8 mouse cellular contexts compared by ENCODE assay signal in the genomic region with DNA sequence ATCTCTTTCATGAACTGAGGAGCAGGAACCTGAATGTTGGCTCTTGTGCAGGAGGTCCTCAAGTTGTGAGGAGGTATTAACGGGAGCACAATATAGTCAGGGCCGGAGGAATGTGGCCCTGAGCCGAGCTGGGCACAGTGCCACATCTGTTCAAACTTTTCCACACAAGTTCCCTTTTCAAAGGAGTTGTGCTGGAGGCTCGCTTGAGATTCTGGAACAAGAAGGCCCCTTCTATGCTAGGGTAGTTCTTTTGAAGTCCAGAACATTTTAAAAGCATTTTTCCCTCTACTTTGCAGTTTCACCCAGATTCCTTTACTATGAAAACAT. TPM values are rescaled to one million over a fixed set of nuclear protein-coding genes. Genes with fewer than 3 reads are reported as not detected.
A peak's percentile ranks its signal among the peaks of the same experiment; 100 is the strongest.
DNase-seq lines count a peak whose midpoint lies in the region; ATAC-seq and TF ChIP-seq lines count a peak whose summit lies in the region.

No protein-coding gene starts in this region.

- ATAC-seq in midbrain, embryonic 13.5 days, result peak; percentile 60
- no peak for ATAC-seq in megakaryocyte-erythroid progenitor cell, adult 5-6 weeks (replicated peaks; ENCODE audit: low FRiP score, low TSS enrichment, poor library complexity, severe bottlenecking)

- peak overlapping the region; percentile 86 for H3K27ac ChIP-seq in embryonic facial prominence, embryonic 10.5 days (replicated peaks)
- no peak overlapping the region for H3K27ac ChIP-seq in heart, adult 2 months
- peak overlapping the region; percentile 19 for H3K27ac ChIP-seq in kidney, adult 2 months (ENCODE audit: insufficient read depth, low read depth, low read length)
- H3K27ac ChIP-seq in limb, embryonic 10.5 days, result peak overlapping the region; percentile 75; the same call in 1 of the 2 replicates
- H3K27ac ChIP-seq in midbrain, embryonic 13.5 days, result peak overlapping the region; percentile 83

- TF ChIP-seq CTCF in heart, adult 2 months (IDR thresholded peaks at IDR 0.05), result no peak
- no peak for TF ChIP-seq CTCF in kidney, adult 2 months (conservative IDR thresholded peaks at IDR 0.05; ENCODE audit: insufficient read depth, insufficient read length, low read depth, low read length)

- peak overlapping the region; percentile 81 for H3K4me3 ChIP-seq in embryonic facial prominence, embryonic 10.5 days
- H3K4me3 ChIP-seq in heart, adult 2 months, result peak overlapping the region; percentile 73; the same call in 1 of the 2 replicates
- peak overlapping the region; percentile 66; the same call in 1 of the 2 replicates for H3K4me3 ChIP-seq in kidney, adult 2 months (ENCODE audit: insufficient read depth, low read depth, low read length)
- peak overlapping the region; percentile 75 for H3K4me3 ChIP-seq in limb, embryonic 10.5 days
- H3K4me3 ChIP-seq in midbrain, embryonic 13.5 days (replicated peaks), result peak overlapping the region; percentile 74

- peak; percentile 91 for DNase-seq in adrenal gland, adult 2 months
- no peak for DNase-seq in embryonic facial prominence, embryonic 10.5 days (ENCODE audit: low spot score)
- DNase-seq in heart, adult 2 months, result peak; percentile 81 to 82
- peak; percentile 93 for DNase-seq in kidney, adult 2 months
- no peak for DNase-seq in limb, embryonic 10.5 days (ENCODE audit: low spot score)
- DNase-seq in testis, postnatal 14 days (ENCODE audit: low spot score), result peak; percentile 79

- H3K9me3 ChIP-seq in embryonic facial prominence, embryonic 10.5 days, result no peaks in the 10 kb centered on the region
- H3K9me3 ChIP-seq in limb, embryonic 10.5 days (replicated peaks), result no peaks in the 10 kb centered on the region
- H3K9me3 ChIP-seq in midbrain, embryonic 13.5 days, result no peaks in the 10 kb centered on the region

- WGBS in embryonic facial prominence, embryonic 10.5 days, result 25% methylated on average over 4 of the region's 4 CpGs
- WGBS in heart, adult 2 months, result 8% methylated on average over 4 of the region's 4 CpGs
- WGBS in kidney, adult 2 months, result under 1% methylated on average over 4 of the region's 4 CpGs
- WGBS in limb, embryonic 10.5 days, result 41% methylated on average over 4 of the region's 4 CpGs
- WGBS in midbrain, embryonic 13.5 days, result 5% methylated on average over 4 of the region's 4 CpGs

- TF ChIP-seq POLR2A in heart, adult 2 months (IDR thresholded peaks at IDR 0.05; ENCODE audit: insufficient read depth, low read depth, low read length), result no peak
- TF ChIP-seq POLR2A in kidney, adult 2 months (IDR thresholded peaks at IDR 0.05; ENCODE audit: low read depth, low read length), result no peak

- H3K4me2 ChIP-seq in midbrain, embryonic 13.5 days (replicated peaks), result peak overlapping the region; percentile 95

- H3K4me1 ChIP-seq in embryonic facial prominence, embryonic 10.5 days, result peaks cover 24% of the 10 kb centered on the region
- peaks cover 5% of the 10 kb centered on the region for H3K4me1 ChIP-seq in heart, adult 2 months (ENCODE audit: control insufficient read depth, insufficient read depth, low read length)
- peaks cover 5% of the 10 kb centered on the region; the same call in 1 of the 2 replicates for H3K4me1 ChIP-seq in kidney, adult 2 months (ENCODE audit: control insufficient read depth, insufficient read depth, low read length)
- H3K4me1 ChIP-seq in limb, embryonic 10.5 days, result peaks cover 24% of the 10 kb centered on the region
- H3K4me1 ChIP-seq in midbrain, embryonic 13.5 days (replicated peaks), result peaks cover 29% of the 10 kb centered on the region

- no peak for TF ChIP-seq EP300 in heart, adult 2 months (IDR thresholded peaks at IDR 0.05; ENCODE audit: insufficient read depth, low read depth, low read length)

- H3K36me3 ChIP-seq in embryonic facial prominence, embryonic 10.5 days (replicated peaks), result peaks cover 2% of the 10 kb centered on the region
- no peaks in the 10 kb centered on the region for H3K36me3 ChIP-seq in heart, adult 2 months (ENCODE audit: control insufficient read depth, insufficient read depth, low read length)
- H3K36me3 ChIP-seq in kidney, adult 2 months (ENCODE audit: control insufficient read depth, insufficient read depth, low read length), result no peaks in the 10 kb centered on the region
- H3K36me3 ChIP-seq in limb, embryonic 10.5 days, result peaks cover 3% of the 10 kb centered on the region
- no peaks in the 10 kb centered on the region for H3K36me3 ChIP-seq in midbrain, embryonic 13.5 days

- intact Hi-C loops in heart, adult 2 months (cut with DNase I), result no loop called here

- H3K27me3 ChIP-seq in embryonic facial prominence, embryonic 10.5 days (replicated peaks; ENCODE audit: low read depth, poor library complexity, severe bottlenecking), result peaks cover 13% of the 10 kb centered on the region
- no peaks in the 10 kb centered on the region for H3K27me3 ChIP-seq in heart, adult 2 months (ENCODE audit: control insufficient read depth, insufficient read depth, low read length)
- H3K27me3 ChIP-seq in kidney, adult 2 months (replicated peaks; ENCODE audit: control insufficient read depth, insufficient read depth, low read length), result no peaks in the 10 kb centered on the region
- peaks cover 7% of the 10 kb centered on the region; the same call in 1 of the 2 replicates for H3K27me3 ChIP-seq in limb, embryonic 10.5 days (ENCODE audit: low read depth, poor library complexity, severe bottlenecking)
- peaks cover 7% of the 10 kb centered on the region; the same call in 1 of the 2 replicates for H3K27me3 ChIP-seq in midbrain, embryonic 13.5 days

- H3K9ac ChIP-seq in heart, adult 2 months (ENCODE audit: low read depth, low read length), result no peak overlapping the region
- peak overlapping the region; percentile 36; the same call in 1 of the 2 replicates for H3K9ac ChIP-seq in midbrain, embryonic 13.5 days (replicated peaks)

- no peaks in the 10 kb centered on the region for H3K79me2 ChIP-seq in heart, adult 2 months (replicated peaks; ENCODE audit: control insufficient read depth, insufficient read depth, low read length)

RNA-seq across cellular contexts. Expression of gene Psat1, which starts 21.5 kb away (rescaled TPM):
- total RNA-seq in adrenal gland, adult 2 months (2021), result 100 to 1,000 TPM in 1 of 2 experiments, 10 to 100 TPM in 1; 33.2 to 130 TPM
- 7.1 and 7.6 TPM in 2 replicates for polyA plus RNA-seq in adrenal gland, adult 2 months (2012; rRNA removed)
- polyA plus RNA-seq in embryonic facial prominence, embryonic 10.5 days (2016; fragmentation: Nextera tagmentation; extraction: Ambion mirVana), result 116 and 135 TPM in 2 replicates
- 1 to 10 TPM; 2.3 to 3.5 TPM for total RNA-seq in heart, adult 2 months (2021)
- 2.4 and 2.8 TPM in 2 replicates for polyA plus RNA-seq in heart, adult 2 months (2012; rRNA removed)
- polyA plus RNA-seq in kidney, adult 2 months (2012; rRNA removed), result 21.0 and 28.5 TPM in 2 replicates
- polyA plus RNA-seq in limb, embryonic 10.5 days (2016; fragmentation: Nextera tagmentation; extraction: Ambion mirVana), result 93.3 and 127 TPM in 2 replicates
- 122 and 125 TPM in 2 replicates for polyA plus RNA-seq in midbrain, embryonic 13.5 days (2015; fragmentation: Nextera tagmentation; extraction: Ambion mirVana)
- 52.7 and 53.5 TPM in 2 replicates for total RNA-seq in megakaryocyte-erythroid progenitor cell, adult 5-6 weeks (2014; fragmentation: Nextera tagmentation)
- 61.7 and 63.8 TPM in 2 replicates for total RNA-seq in megakaryocyte-erythroid progenitor cell, adult 5-6 weeks (2017)

RNA-seq across cellular contexts. Expression of gene Cep78, which starts 59.1 kb away (rescaled TPM):
- 1 to 10 TPM; 6.9 to 8.8 TPM for total RNA-seq in adrenal gland, adult 2 months (2021)
- polyA plus RNA-seq in adrenal gland, adult 2 months (2012; rRNA removed), result 4.7 and 5.7 TPM in 2 replicates
- polyA plus RNA-seq in embryonic facial prominence, embryonic 10.5 days (2016; fragmentation: Nextera tagmentation; extraction: Ambion mirVana), result 61.6 and 61.8 TPM in 2 replicates
- 1 to 10 TPM; 3.6 to 3.8 TPM for total RNA-seq in heart, adult 2 months (2021)
- 1.6 and 2.4 TPM in 2 replicates for polyA plus RNA-seq in heart, adult 2 months (2012; rRNA removed)
- polyA plus RNA-seq in kidney, adult 2 months (2012; rRNA removed), result 1.5 and 1.6 TPM in 2 replicates
- polyA plus RNA-seq in limb, embryonic 10.5 days (2016; fragmentation: Nextera tagmentation; extraction: Ambion mirVana), result 57.7 and 62.1 TPM in 2 replicates
- 43.3 and 45.4 TPM in 2 replicates for polyA plus RNA-seq in midbrain, embryonic 13.5 days (2015; fragmentation: Nextera tagmentation; extraction: Ambion mirVana)
- total RNA-seq in megakaryocyte-erythroid progenitor cell, adult 5-6 weeks (2014; fragmentation: Nextera tagmentation), result 23.0 and 29.4 TPM in 2 replicates
- total RNA-seq in megakaryocyte-erythroid progenitor cell, adult 5-6 weeks (2017), result 25.7 and 25.8 TPM in 2 replicates

Comparison
In these comparisons a context has a peak if more than half of its experiments do, and no peak if none do; other contexts are left out.
1. DNase-seq: peak in adrenal gland, adult 2 months (single experiment), heart, adult 2 months (2 of 2), kidney, adult 2 months (single experiment) and testis, postnatal 14 days (single experiment); none in embryonic facial prominence, embryonic 10.5 days (single experiment) and limb, embryonic 10.5 days (single experiment).
2. Peak in every context shown above with its lines, with median percentiles within 50 percentile points of each other: H3K4me3 ChIP-seq.